Mouse (Mus musculus): ENCODE data around the gene Trdmt1. TPM values are rescaled to one million over a fixed set of nuclear protein-coding genes. Genes with fewer than 3 reads are reported as not detected.

Gene Trdmt1
- polyA plus RNA-seq (2015; fragmentation: Nextera tagmentation; extraction: Ambion mirVana) = 8.7 and 9.5 TPM in 2 replicates

DNA sequence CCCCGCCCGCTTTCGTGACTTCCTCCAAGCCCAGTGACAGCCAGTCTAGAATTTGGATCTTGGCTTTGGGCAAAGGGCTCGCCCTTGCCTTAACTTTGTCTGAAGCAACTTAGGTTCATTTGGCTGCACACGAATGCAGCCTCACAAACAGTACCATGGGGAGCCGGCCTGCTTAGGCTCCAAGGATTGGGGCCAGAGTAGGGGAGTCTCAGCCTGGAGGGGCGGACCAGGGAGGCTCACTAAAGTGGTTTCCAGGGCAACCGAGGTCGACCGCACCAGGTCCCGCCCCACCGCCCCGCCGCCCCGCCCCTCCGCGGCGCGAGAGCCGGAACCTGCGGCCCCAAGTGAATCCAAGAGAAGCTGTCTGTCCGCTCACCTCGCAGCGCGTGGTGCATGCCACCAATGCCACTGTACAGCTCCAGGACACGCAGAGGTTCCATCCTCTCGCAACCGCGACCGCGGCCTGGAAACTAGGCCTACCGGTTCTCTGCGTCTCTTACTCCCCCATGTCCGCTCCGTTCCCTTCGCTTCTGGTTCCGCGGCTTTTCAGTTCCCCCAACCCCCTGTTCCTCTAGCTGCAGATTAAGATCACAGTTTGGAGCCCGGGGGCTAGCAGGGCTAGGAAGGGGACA is at the start of gene Trdmt1:
Trdmt1 (minus strand) TSS at position 476 of the 632 bp plus-strand sequence.

DNA sequence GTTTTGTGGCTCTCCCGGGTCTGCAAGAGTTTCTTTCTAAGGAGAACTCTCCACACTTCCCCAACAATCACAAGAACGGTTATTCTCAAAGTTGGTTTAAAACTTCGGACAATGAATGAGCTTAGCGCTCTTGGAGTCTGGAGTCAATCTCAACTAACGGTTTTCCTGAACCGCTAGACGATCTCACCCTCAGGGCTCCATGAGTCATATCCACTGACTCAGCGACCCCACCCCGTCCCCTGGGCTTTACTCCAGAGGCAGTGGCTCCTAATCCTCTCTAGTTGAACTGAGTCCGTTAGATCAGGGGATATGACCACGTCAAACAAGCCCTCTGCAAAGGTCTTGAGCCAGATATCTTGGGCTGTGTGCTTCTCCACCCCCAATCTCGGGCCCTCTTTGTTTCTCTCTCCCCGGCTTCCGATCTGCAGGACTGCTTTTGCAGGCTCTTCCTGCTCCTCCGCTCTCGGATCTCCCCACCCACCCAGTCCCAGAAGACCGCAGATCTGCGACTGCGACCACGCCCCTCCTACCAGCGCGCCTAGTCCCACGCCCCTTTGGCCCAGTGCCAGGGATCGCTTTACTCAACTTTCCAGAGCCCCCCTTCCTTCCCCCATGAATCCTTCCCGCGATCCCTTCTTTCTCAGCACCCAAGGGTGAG is 29.1 kb upstream of the Trdmt1 start, which contains the start of gene Vim:
Vim (plus strand) TSS at position 520 of the 658 bp plus-strand sequence.

DNA sequence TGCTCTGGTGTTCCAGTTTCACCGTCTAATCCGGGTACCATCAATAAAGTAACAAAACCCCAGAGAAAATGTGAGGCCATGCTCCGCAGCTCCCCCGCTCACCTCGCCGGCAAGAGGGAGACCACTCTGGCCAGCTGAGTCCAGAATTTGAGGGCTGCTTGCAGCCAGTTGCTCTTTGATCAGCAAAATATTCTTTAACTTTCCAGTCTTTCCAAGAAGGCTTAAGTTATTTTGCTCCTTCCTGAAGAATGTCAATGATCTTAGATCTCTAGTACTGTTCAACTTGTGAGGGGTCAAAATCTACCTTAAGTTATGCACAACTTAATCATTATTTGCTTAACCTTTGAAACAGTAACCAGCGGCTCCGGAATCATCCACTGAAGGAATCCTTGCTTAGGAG is 52.7 kb downstream of the Trdmt1 start, which contains the start of gene Cubn:
Cubn (minus strand) TSS at position 80 of the 400 bp plus-strand sequence.

Other genes with a start within 250 kb of the Trdmt1 start
- gene Cubn, start 52.9 kb downstream of the Trdmt1 start, polyA plus RNA-seq (2015; fragmentation: Nextera tagmentation; extraction: Ambion mirVana) = 0.08 and 0.13 TPM in 2 replicates
- gene Vim, start 29.3 kb upstream of the Trdmt1 start, polyA plus RNA-seq (2015; fragmentation: Nextera tagmentation; extraction: Ambion mirVana) = 671 and 726 TPM in 2 replicates
- gene St8sia6, start 249.4 kb upstream of the Trdmt1 start, polyA plus RNA-seq (2015; fragmentation: Nextera tagmentation; extraction: Ambion mirVana) = 4.5 and 4.6 TPM in 2 replicates